In genomic region chr8:88450864-88451657, GRCm38 (mm10) we compare ENCODE assay signal across 8 mouse cellular contexts.
DNase-seq lines count a peak whose midpoint lies in the region; ATAC-seq and TF ChIP-seq lines count a peak whose summit lies in the region.

No protein-coding gene starts in this region.

- ATAC-seq in lung, embryonic 16.5 days (ENCODE audit: low read depth) = peak; percentile 16; the same call in 1 of the 2 replicates
- ATAC-seq in stomach, postnatal 0 days (ENCODE audit: low FRiP score, low TSS enrichment) = peak; percentile 5; the same call in 1 of the 2 replicates

- peak overlapping the region; percentile 85 for H3K27ac ChIP-seq in lung, embryonic 16.5 days (ENCODE audit: low read length)
- no peak overlapping the region for H3K27ac ChIP-seq in stomach, postnatal 0 days (replicated peaks)

- H3K4me2 ChIP-seq in lung, embryonic 16.5 days (ENCODE audit: low read depth, low read length) = peak overlapping the region; percentile 44
- peak overlapping the region; percentile 23; the same call in 1 of the 2 replicates for H3K4me2 ChIP-seq in stomach, postnatal 0 days (replicated peaks; ENCODE audit: low read depth)

- H3K9me3 ChIP-seq in lung, embryonic 16.5 days (ENCODE audit: control insufficient read depth, low read length) = no peaks in the 10 kb centered on the region
- H3K9me3 ChIP-seq in stomach, postnatal 0 days (ENCODE audit: control insufficient read depth, low read length) = no peaks in the 10 kb centered on the region

- peaks cover 26% of the 10 kb centered on the region for H3K4me1 ChIP-seq in lung, embryonic 16.5 days (replicated peaks; ENCODE audit: control insufficient read depth, insufficient read depth, low read length)
- H3K4me1 ChIP-seq in stomach, postnatal 0 days (replicated peaks; ENCODE audit: control insufficient read depth, insufficient read depth) = peaks cover 3% of the 10 kb centered on the region; the same call in 1 of the 2 replicates

- WGBS in lung, embryonic 16.5 days = 10% methylated on average over 26 of the region's 26 CpGs
- 20% methylated on average over 26 of the region's 26 CpGs for WGBS in stomach, postnatal 0 days

- no peak for TF ChIP-seq EP300 in stomach, postnatal 0 days (optimal IDR thresholded peaks at IDR 0.05)

- no peaks in the 10 kb centered on the region for H3K36me3 ChIP-seq in lung, embryonic 16.5 days (ENCODE audit: control insufficient read depth, insufficient read depth, low read length)
- H3K36me3 ChIP-seq in stomach, postnatal 0 days (ENCODE audit: control insufficient read depth, insufficient read depth, low read length) = no peaks in the 10 kb centered on the region

- TF ChIP-seq CTCF in stomach, postnatal 0 days (IDR thresholded peaks at IDR 0.05; ENCODE audit: low read depth) = no peak

- peak overlapping the region; percentile 8; the same call in 1 of the 2 replicates for H3K4me3 ChIP-seq in lung, embryonic 16.5 days (ENCODE audit: low read length)
- H3K4me3 ChIP-seq in stomach, postnatal 0 days (ENCODE audit: low read depth, low read length) = peak overlapping the region; percentile 2; the same call in 1 of the 2 replicates

- H3K27me3 ChIP-seq in lung, embryonic 16.5 days (ENCODE audit: control insufficient read depth, insufficient read depth, low read depth, low read length) = peaks cover 29% of the 10 kb centered on the region
- peaks cover 7% of the 10 kb centered on the region for H3K27me3 ChIP-seq in stomach, postnatal 0 days (ENCODE audit: control insufficient read depth, insufficient read depth, low read length)

- peak; percentile 32 to 58 for DNase-seq in adrenal gland, adult (ENCODE audit: inconsistent age in 2 of 2, low spot score in 1 of 2)
- no peak for DNase-seq in adrenal gland, postnatal 10 days
- peak; percentile 3 for DNase-seq in 416B (ENCODE audit: low read depth)
- peak; percentile 23 for DNase-seq in forelimb bud, embryonic 11.5 days (ENCODE audit: low read depth, low spot score)
- DNase-seq in stomach, postnatal 0 days (ENCODE audit: low spot score) = no peak
- no peak for DNase-seq in left cerebral cortex, adult 18-20 months (ENCODE audit: low spot score in 2 of 2)
- DNase-seq in gastrocnemius, postnatal 4 days (ENCODE audit: low spot score in 2 of 2) = no peak

- H3K9ac ChIP-seq in lung, embryonic 16.5 days (ENCODE audit: low read length) = peak overlapping the region; percentile 54
- H3K9ac ChIP-seq in stomach, postnatal 0 days (ENCODE audit: low read length) = no peak overlapping the region

Comparison
In these comparisons a context has a peak if more than half of its experiments do, and no peak if none do; other contexts are left out.
1. DNase-seq: peak in adrenal gland, adult (2 of 2), 416B (single experiment) and forelimb bud, embryonic 11.5 days (single experiment); none in adrenal gland, postnatal 10 days (single experiment), stomach, postnatal 0 days (single experiment), left cerebral cortex, adult 18-20 months (0 of 2) and gastrocnemius, postnatal 4 days (0 of 2).